Mouse (Mus musculus) neural tube, embryonic 12.5 days (tissue): Measurements from ENCODE around the gene Ipo5. TPM values are rescaled to one million over a fixed set of nuclear protein-coding genes. Genes with fewer than 3 reads are reported as not detected.

Source experiments
- ATAC-seq: fragments of 200-750 bp; cut with Nextera tagmentation; 2 replicates; pipeline ENCODE4 v1.8.0; 2017; ENCODE audit warnings: low read depth, mild to moderate bottlenecking, moderate TSS enrichment, moderate library complexity; ENCODE audit not compliant: low FRiP score
- H3K27ac ChIP-seq: fragments of 300-500 bp; sonication (generic); 2 replicates; pipeline ENCODE4 v1.5.1; 2016
- H3K27me3 ChIP-seq: fragments of 300-500 bp; sonication (generic); replicated peaks from 2 replicates; pipeline ENCODE4 v1.6.1; 2016; ENCODE audit warnings: mild to moderate bottlenecking
- H3K36me3 ChIP-seq: fragments of 300-500 bp; sonication (generic); 2 replicates; pipeline ENCODE4 v1.6.1; 2016; ENCODE audit warnings: mild to moderate bottlenecking
- H3K4me1 ChIP-seq: fragments of 300-500 bp; sonication (generic); 2 replicates; pipeline ENCODE4 v1.6.1; 2016
- H3K4me2 ChIP-seq: fragments of 300-500 bp; sonication (generic); replicated peaks from 2 replicates; pipeline ENCODE4 v1.6.1; 2016; ENCODE audit warnings: mild to moderate bottlenecking
- H3K4me3 ChIP-seq: fragments of 300-500 bp; sonication (generic); 2 replicates; pipeline ENCODE4 v1.5.1; 2016
- H3K9ac ChIP-seq: fragments of 300-500 bp; sonication (generic); 2 replicates; pipeline ENCODE4 v1.6.1; 2016; ENCODE audit warnings: mild to moderate bottlenecking
- H3K9me3 ChIP-seq: fragments of 300-500 bp; sonication (generic); 2 replicates; pipeline ENCODE4 v1.6.1; 2016; ENCODE audit warnings: mild to moderate bottlenecking
- WGBS: fragments of 180-500 bp; shearing (Covaris S2); methylation state at CpG from one replicate; pipeline ENCODE4 v1.1.7; 2016; 5-methylcytosine and 5-hydroxymethylcytosine counted together
- polyA plus RNA-seq: library from polyadenylated mRNA; unstranded; fragments of >200 nt; fragmentation: Nextera tagmentation; extraction: Ambion mirVana; gene quantifications from 2 replicates; pipeline ENCODE4 v1.2.1, GENCODE M21; 2016

The Ipo5 gene
- polyA plus RNA-seq, 1 experiment from 2014 or later, result 88.4 TPM

GRCm38 (mm10) chr14:120881054-120881453 lies 30.0 kb upstream of the Ipo5 start:
- WGBS, result 85% methylated on average over 9 of the region's 9 CpGs

GRCm38 (mm10) chr14:120888681-120889080 lies 22.3 kb upstream of the Ipo5 start:
- Histone ChIP-seq H3K4me3 (no peak overlapping the region), H3K4me2 (no peak overlapping the region), H3K9ac (no peak overlapping the region), H3K9me3 (no peaks in the 10 kb centered on the region), H3K27me3 (no peaks in the 10 kb centered on the region), H3K27ac (no peak overlapping the region), H3K4me1 (no peaks in the 10 kb centered on the region), H3K36me3 (no peaks in the 10 kb centered on the region)
- WGBS, result 89% methylated on average over 11 of the region's 11 CpGs
- ATAC-seq, result no peak

More at GRCm38 (mm10) chr14:120881054-120881453, 30.0 kb upstream of the Ipo5 start:
- Histone ChIP-seq H3K27ac (no peak overlapping the region), H3K4me2 (no peak overlapping the region), H3K4me1 (no peaks in the 10 kb centered on the region), H3K9me3 (no peaks in the 10 kb centered on the region), H3K27me3 (no peaks in the 10 kb centered on the region), H3K4me3 (no peak overlapping the region), H3K9ac (no peak overlapping the region), H3K36me3 (no peaks in the 10 kb centered on the region)
- ATAC-seq, result no peak

GRCm38 (mm10) chr14:120892369-120892768 lies 18.7 kb upstream of the Ipo5 start:
- Histone ChIP-seq H3K27me3 (no peaks in the 10 kb centered on the region), H3K36me3 (no peaks in the 10 kb centered on the region), H3K27ac (no peak overlapping the region), H3K4me1 (no peaks in the 10 kb centered on the region), H3K9me3 (no peaks in the 10 kb centered on the region), H3K4me2 (no peak overlapping the region), H3K4me3 (no peak overlapping the region), H3K9ac (no peak overlapping the region)
- no peak for ATAC-seq
- 80% methylated on average over 8 of the region's 8 CpGs for WGBS

DNA sequence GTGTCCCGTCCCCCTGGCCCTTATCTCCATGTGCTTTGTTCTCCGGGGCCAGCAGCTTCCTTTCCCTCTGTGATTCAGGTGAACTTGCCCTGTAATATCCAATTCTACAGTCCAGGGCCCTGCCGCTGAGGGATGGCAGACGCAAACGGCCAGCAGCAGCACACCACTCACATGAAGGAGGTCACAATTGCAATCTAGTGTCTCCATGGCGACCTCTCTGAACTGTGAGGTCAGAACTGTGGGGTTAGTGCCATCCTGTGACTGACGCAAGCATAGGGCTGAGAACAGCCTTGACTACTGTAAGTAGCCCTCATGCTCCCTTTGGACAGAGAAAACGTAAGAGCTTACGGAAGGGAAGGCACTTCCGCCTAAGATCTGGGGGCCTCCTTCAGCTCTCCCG lies 14.4 kb upstream of the Ipo5 start:
- H3K4me2 ChIP-seq, result no peak overlapping the region
- no peaks in the 10 kb centered on the region for H3K27me3 ChIP-seq
- no peak for ATAC-seq
- H3K9ac ChIP-seq, result no peak overlapping the region
- 77% methylated on average over 11 of the region's 11 CpGs for WGBS
- no peaks in the 10 kb centered on the region for H3K9me3 ChIP-seq
- H3K4me3 ChIP-seq, result no peak overlapping the region
- no peaks in the 10 kb centered on the region for H3K4me1 ChIP-seq
- H3K36me3 ChIP-seq, result no peaks in the 10 kb centered on the region
- H3K27ac ChIP-seq, result no peak overlapping the region

GRCm38 (mm10) chr14:120898876-120899275 lies 12.1 kb upstream of the Ipo5 start:
- Histone ChIP-seq H3K9me3 (no peaks in the 10 kb centered on the region), H3K27me3 (no peaks in the 10 kb centered on the region), H3K4me3 (no peak overlapping the region), H3K4me2 (no peak overlapping the region), H3K27ac (no peak overlapping the region), H3K4me1 (no peaks in the 10 kb centered on the region), H3K36me3 (no peaks in the 10 kb centered on the region), H3K9ac (no peak overlapping the region)
- 76% methylated on average over 3 of the region's 3 CpGs for WGBS
- ATAC-seq, result no peak

DNA sequence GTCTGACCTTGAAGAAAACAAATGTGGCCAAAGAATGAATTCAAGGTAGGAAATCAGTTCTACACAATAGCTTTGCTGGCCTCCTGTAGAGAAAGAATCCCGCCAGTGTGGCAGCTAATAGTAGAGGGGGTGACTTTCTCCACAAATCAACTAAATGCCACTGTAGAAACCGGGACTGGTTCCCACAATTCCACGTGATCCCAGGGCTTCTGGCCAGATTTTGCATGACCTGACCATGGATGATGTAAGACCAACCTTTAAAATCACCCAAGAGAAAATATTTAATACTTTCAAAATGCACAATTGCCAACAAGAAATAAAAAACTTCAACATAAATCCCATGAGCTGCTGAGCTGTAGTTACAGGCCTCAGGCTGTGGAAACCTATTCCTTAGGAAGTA lies 1.6 kb upstream of the Ipo5 start:
- WGBS, result 31% methylated on average over 3 of the region's 3 CpGs
- ATAC-seq, result no peak

GRCm38 (mm10) chr14:120910320-120910719 lies 704 bp upstream of the Ipo5 start:
- Histone ChIP-seq H3K9me3 (no peaks in the 10 kb centered on the region), H3K4me1 (peaks cover 12% of the 10 kb centered on the region), H3K9ac (peak overlapping the region; percentile 82), H3K27me3 (no peaks in the 10 kb centered on the region), H3K4me2 (peak overlapping the region; percentile 90), H3K36me3 (no peaks in the 10 kb centered on the region), H3K4me3 (peak overlapping the region; percentile 90), H3K27ac (0 out of 2 replicates have a peak overlapping the region, but pooled peaks have one; percentile 50)
- ATAC-seq, result peak; percentile 88
- under 1% methylated on average over 18 of the region's 18 CpGs for WGBS

More for the DNA sequence above, 1.6 kb upstream of the Ipo5 start:
- H3K36me3 ChIP-seq, result no peaks in the 10 kb centered on the region
- H3K9ac ChIP-seq, result no peak overlapping the region
- H3K4me3 ChIP-seq, result no peak overlapping the region
- H3K4me2 ChIP-seq, result no peak overlapping the region
- H3K4me1 ChIP-seq, result peaks cover 12% of the 10 kb centered on the region
- no peaks in the 10 kb centered on the region for H3K9me3 ChIP-seq
- H3K27me3 ChIP-seq, result no peaks in the 10 kb centered on the region
- H3K27ac ChIP-seq, result no peak overlapping the region

DNA sequence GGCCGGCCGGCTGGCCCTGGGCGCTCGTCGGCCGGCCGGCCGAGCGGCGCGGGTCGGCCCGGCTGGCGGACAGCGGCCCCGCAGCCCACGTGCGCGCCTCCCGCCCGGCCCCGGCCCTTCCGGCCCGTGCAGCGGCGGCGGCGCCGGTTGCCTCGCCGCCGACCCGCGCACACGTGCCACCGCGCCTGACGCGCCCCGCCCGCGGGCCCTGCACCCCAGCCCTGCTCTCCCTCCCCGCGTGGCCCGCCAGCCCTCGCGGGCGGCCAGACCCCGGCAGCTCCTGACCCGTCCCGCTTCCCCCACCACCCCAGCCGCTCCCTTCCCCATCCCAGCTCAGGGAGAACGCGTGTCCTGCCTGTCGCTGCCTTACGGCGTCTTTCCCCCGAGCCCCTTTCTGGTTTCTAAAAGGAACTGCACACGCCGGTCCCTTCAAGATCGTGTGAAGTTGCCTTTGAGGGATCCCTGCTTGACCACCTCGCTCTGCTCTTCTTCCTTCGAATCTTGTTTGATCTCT lies 421 bp downstream of the Ipo5 start:
- Histone ChIP-seq H3K4me3 (peak overlapping the region; percentile 90), H3K36me3 (no peaks in the 10 kb centered on the region), H3K4me1 (peaks cover 12% of the 10 kb centered on the region), H3K9ac (peak overlapping the region; percentile 80), H3K27ac (peak overlapping the region; percentile 66; the same call in 1 of the 2 replicates), H3K4me2 (peak overlapping the region; percentile 90), H3K9me3 (no peaks in the 10 kb centered on the region), H3K27me3 (no peaks in the 10 kb centered on the region)
- peak; percentile 54 for ATAC-seq
- WGBS, result under 1% methylated on average over 59 of the region's 63 CpGs

DNA sequence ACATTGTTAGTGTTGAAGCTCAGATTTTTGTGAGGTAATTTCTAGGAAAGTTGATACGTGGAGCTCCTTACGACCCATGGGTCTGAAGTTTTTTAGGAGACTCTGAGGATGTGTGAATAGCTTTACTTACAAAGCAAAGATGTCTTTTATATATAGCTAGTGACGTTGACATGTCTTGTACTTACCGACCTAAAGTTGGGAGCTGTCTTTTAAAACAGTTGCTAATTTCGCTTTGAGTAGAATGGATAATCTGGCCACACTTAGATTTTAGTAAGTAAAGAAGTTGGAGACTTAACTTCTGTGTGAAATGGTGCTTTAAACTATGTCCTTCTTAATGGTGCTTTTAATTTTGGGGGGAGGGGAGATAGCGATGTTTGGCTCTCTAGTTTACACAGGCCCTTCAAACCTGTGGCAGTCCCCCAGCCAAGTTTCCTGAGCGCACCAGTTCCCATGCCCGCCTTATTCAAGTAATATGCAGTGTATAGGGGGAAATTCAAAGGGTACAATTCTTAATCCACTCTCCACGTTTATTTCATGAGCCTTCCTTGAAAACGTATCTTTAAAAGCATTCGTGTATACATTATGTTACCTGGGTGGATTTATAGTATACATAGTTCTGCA lies 1.2 kb downstream of the Ipo5 start:
- WGBS, result 5% methylated on average over 11 of the region's 11 CpGs
- no peaks in the 10 kb centered on the region for H3K27me3 ChIP-seq
- H3K4me3 ChIP-seq, result peak overlapping the region; percentile 90
- no peaks in the 10 kb centered on the region for H3K9me3 ChIP-seq
- no peak for ATAC-seq
- H3K36me3 ChIP-seq, result no peaks in the 10 kb centered on the region
- peak overlapping the region; percentile 90 for H3K4me2 ChIP-seq
- H3K27ac ChIP-seq, result no peak overlapping the region
- peaks cover 12% of the 10 kb centered on the region for H3K4me1 ChIP-seq
- peak overlapping the region; percentile 80 for H3K9ac ChIP-seq

DNA sequence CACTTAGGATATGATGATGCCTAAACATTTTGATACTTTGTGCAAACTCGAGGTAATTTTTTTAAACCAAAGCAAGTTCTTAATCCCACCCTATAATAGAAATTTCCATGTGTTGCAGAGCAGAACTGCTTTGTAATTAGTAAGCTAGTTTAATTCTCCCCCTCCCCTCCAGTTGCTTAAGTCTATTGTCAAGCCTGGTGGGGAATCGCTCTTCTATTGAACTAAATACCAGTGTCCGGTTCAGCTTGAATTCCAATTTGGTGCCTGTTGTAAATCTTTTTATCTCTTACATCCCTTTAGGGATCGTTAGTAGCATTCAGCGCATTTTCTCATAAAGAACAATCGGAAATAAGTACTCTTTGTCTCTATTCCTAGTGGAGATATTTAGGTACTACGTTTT lies 1.9 kb downstream of the Ipo5 start:
- WGBS, result 11% methylated on average over 7 of the region's 7 CpGs
- Histone ChIP-seq H3K27me3 (no peaks in the 10 kb centered on the region), H3K27ac (no peak overlapping the region), H3K9me3 (no peaks in the 10 kb centered on the region), H3K9ac (no peak overlapping the region), H3K4me3 (no peak overlapping the region), H3K4me2 (peak overlapping the region; percentile 90), H3K36me3 (0 out of 2 replicates have a peak, but pooled peaks cover 2% of the 10 kb centered on the region), H3K4me1 (peaks cover 12% of the 10 kb centered on the region)
- ATAC-seq, result no peak

GRCm38 (mm10) chr14:120921805-120922204 lies 10.8 kb downstream of the Ipo5 start:
- ATAC-seq, result no peak
- H3K4me3 ChIP-seq, result no peak overlapping the region
- no peak overlapping the region for H3K9ac ChIP-seq
- 90% methylated on average over 4 of the region's 4 CpGs for WGBS
- no peak overlapping the region for H3K4me2 ChIP-seq
- peaks cover 72% of the 10 kb centered on the region for H3K36me3 ChIP-seq
- H3K4me1 ChIP-seq, result no peaks in the 10 kb centered on the region
- no peaks in the 10 kb centered on the region for H3K27me3 ChIP-seq
- no peaks in the 10 kb centered on the region for H3K9me3 ChIP-seq
- no peak overlapping the region for H3K27ac ChIP-seq

- whole genome bisulfite sequencing, result 95% methylated on average over 4 of the region's 4 CpGs
- no peak for ATAC-seq
- Histone ChIP-seq H3K36me3 (peaks cover 80% of the 10 kb centered on the region), H3K27ac (no peak overlapping the region), H3K27me3 (no peaks in the 10 kb centered on the region), H3K4me3 (no peak overlapping the region), H3K9ac (no peak overlapping the region), H3K9me3 (no peaks in the 10 kb centered on the region), H3K4me2 (no peak overlapping the region), H3K4me1 (no peaks in the 10 kb centered on the region)
Observed at GRCm38 (mm10) chr14:120924044-120924443, 13.0 kb downstream of the Ipo5 start.
